Mouse (Mus musculus): Measurements from ENCODE around the gene Rad9a. TPM values are rescaled to one million over a fixed set of nuclear protein-coding genes. Genes with fewer than 3 reads are reported as not detected.

The Rad9a gene
- polyA plus RNA-seq, 1 experiment from 2014 or later = 35.0 TPM

GRCm38 (mm10) chr19:4159049-4159448 lies 42.4 kb downstream of the Rad9a start:
- H3K36me3 ChIP-seq = peaks cover 61% of the 10 kb centered on the region
- WGBS = 97% methylated on average over 8 of the region's 8 CpGs
- H3K27me3 ChIP-seq = no peaks in the 10 kb centered on the region
- no peak overlapping the region for H3K4me3 ChIP-seq (replicated peaks)
- H3K9me3 ChIP-seq (replicated peaks) = no peaks in the 10 kb centered on the region
- H3K4me2 ChIP-seq (replicated peaks) = no peak overlapping the region
- H3K27ac ChIP-seq (replicated peaks) = no peak overlapping the region
- H3K9ac ChIP-seq = no peak overlapping the region
- peaks cover 12% of the 10 kb centered on the region for H3K4me1 ChIP-seq
- ATAC-seq (ENCODE audit: insufficient number of reproducible peaks, low FRiP score, low TSS enrichment, low read depth) = no peak

GRCm38 (mm10) chr19:4156771-4157170 lies 44.7 kb downstream of the Rad9a start:
- 88% methylated on average over 12 of the region's 12 CpGs for WGBS
- Histone ChIP-seq H3K9me3 (replicated peaks) (no peaks in the 10 kb centered on the region), H3K4me3 (replicated peaks) (no peak overlapping the region), H3K4me1 (no peaks in the 10 kb centered on the region), H3K4me2 (replicated peaks) (no peak overlapping the region), H3K9ac (no peak overlapping the region), H3K36me3 (peaks cover 79% of the 10 kb centered on the region), H3K27ac (replicated peaks) (no peak overlapping the region), H3K27me3 (no peaks in the 10 kb centered on the region)
- no peak for ATAC-seq (ENCODE audit: insufficient number of reproducible peaks, low FRiP score, low TSS enrichment, low read depth)

- WGBS = 67% methylated on average over 20 of the region's 20 CpGs
- no peak overlapping the region for H3K4me2 ChIP-seq (replicated peaks)
- no peaks in the 10 kb centered on the region for H3K4me1 ChIP-seq
- H3K9ac ChIP-seq = no peak overlapping the region
- peaks cover 77% of the 10 kb centered on the region for H3K36me3 ChIP-seq
- no peak overlapping the region for H3K4me3 ChIP-seq (replicated peaks)
- no peaks in the 10 kb centered on the region for H3K27me3 ChIP-seq
- H3K9me3 ChIP-seq (replicated peaks) = no peaks in the 10 kb centered on the region
- no peak overlapping the region for H3K27ac ChIP-seq (replicated peaks)
- ATAC-seq (ENCODE audit: insufficient number of reproducible peaks, low FRiP score, low TSS enrichment, low read depth) = no peak
Measured at GRCm38 (mm10) chr19:4156073-4156579, 45.3 kb downstream of the Rad9a start.

GRCm38 (mm10) chr19:4155223-4156072 lies 46.0 kb downstream of the Rad9a start:
- ATAC-seq (ENCODE audit: insufficient number of reproducible peaks, low FRiP score, low TSS enrichment, low read depth) = no peak
- Histone ChIP-seq H3K36me3 (peaks cover 77% of the 10 kb centered on the region), H3K4me2 (replicated peaks) (no peak overlapping the region), H3K9ac (no peak overlapping the region), H3K27me3 (no peaks in the 10 kb centered on the region), H3K4me1 (no peaks in the 10 kb centered on the region), H3K4me3 (replicated peaks) (no peak overlapping the region), H3K27ac (replicated peaks) (no peak overlapping the region), H3K9me3 (replicated peaks) (no peaks in the 10 kb centered on the region)
- 65% methylated on average over 6 of the region's 6 CpGs for WGBS

GRCm38 (mm10) chr19:4154437-4155222 lies 46.8 kb downstream of the Rad9a start:
- Histone ChIP-seq H3K4me1 (peaks cover 7% of the 10 kb centered on the region), H3K4me2 (replicated peaks) (no peak overlapping the region), H3K9ac (no peak overlapping the region), H3K36me3 (peaks cover 78% of the 10 kb centered on the region), H3K4me3 (replicated peaks) (no peak overlapping the region), H3K27ac (replicated peaks) (no peak overlapping the region), H3K9me3 (replicated peaks) (no peaks in the 10 kb centered on the region), H3K27me3 (no peaks in the 10 kb centered on the region)
- WGBS = 70% methylated on average over 13 of the region's 13 CpGs
- no peak for ATAC-seq (ENCODE audit: insufficient number of reproducible peaks, low FRiP score, low TSS enrichment, low read depth)

GRCm38 (mm10) chr19:4153232-4153654 lies 48.2 kb downstream of the Rad9a start, which contains the start of gene Ptprcap:
Gene Ptprcap, plus strand, starts transcription at chr19:4153604.
- H3K9ac ChIP-seq = no peak within 1 kb of the TSS
- peaks cover 16% of the 10 kb centered on the region for H3K4me1 ChIP-seq
- WGBS = 74% methylated on average over 11 of the region's 11 CpGs
- no peak for ATAC-seq (ENCODE audit: insufficient number of reproducible peaks, low FRiP score, low TSS enrichment, low read depth)
- H3K9me3 ChIP-seq (replicated peaks) = no peaks in the 10 kb centered on the region
- no peaks in the 10 kb centered on the region for H3K27me3 ChIP-seq
- H3K4me2 ChIP-seq (replicated peaks) = no peak within 1 kb of the TSS
- H3K27ac ChIP-seq (replicated peaks) = no peak within 1 kb of the TSS
- no peak within 1 kb of the TSS for H3K4me3 ChIP-seq (replicated peaks)
- peaks cover 64% of the 10 kb centered on the region for H3K36me3 ChIP-seq

GRCm38 (mm10) chr19:4152445-4153231 lies 48.8 kb downstream of the Rad9a start:
- ATAC-seq (ENCODE audit: insufficient number of reproducible peaks, low FRiP score, low TSS enrichment, low read depth) = no peak
- Histone ChIP-seq H3K36me3 (peaks cover 58% of the 10 kb centered on the region), H3K4me3 (replicated peaks) (no peak overlapping the region), H3K27me3 (no peaks in the 10 kb centered on the region), H3K27ac (replicated peaks) (no peak overlapping the region), H3K4me1 (peaks cover 22% of the 10 kb centered on the region), H3K9me3 (replicated peaks) (no peaks in the 10 kb centered on the region), H3K9ac (no peak overlapping the region), H3K4me2 (replicated peaks) (no peak overlapping the region)
- 86% methylated on average over 8 of the region's 8 CpGs for WGBS

GRCm38 (mm10) chr19:4151898-4152297 lies 49.6 kb downstream of the Rad9a start:
- Histone ChIP-seq H3K9me3 (replicated peaks) (no peaks in the 10 kb centered on the region), H3K27me3 (no peaks in the 10 kb centered on the region), H3K4me1 (peaks cover 22% of the 10 kb centered on the region), H3K9ac (no peak overlapping the region), H3K27ac (replicated peaks) (no peak overlapping the region), H3K4me3 (replicated peaks) (no peak overlapping the region), H3K36me3 (peaks cover 50% of the 10 kb centered on the region), H3K4me2 (replicated peaks) (no peak overlapping the region)
- no peak for ATAC-seq (ENCODE audit: insufficient number of reproducible peaks, low FRiP score, low TSS enrichment, low read depth)
- WGBS = 87% methylated on average over 5 of the region's 5 CpGs

- Histone ChIP-seq H3K36me3 (peaks cover 46% of the 10 kb centered on the region), H3K27ac (replicated peaks) (no peak overlapping the region), H3K9me3 (replicated peaks) (no peaks in the 10 kb centered on the region), H3K4me2 (replicated peaks) (no peak overlapping the region), H3K9ac (no peak overlapping the region), H3K4me3 (replicated peaks) (no peak overlapping the region), H3K27me3 (no peaks in the 10 kb centered on the region), H3K4me1 (peaks cover 22% of the 10 kb centered on the region)
- no peak for ATAC-seq (ENCODE audit: insufficient number of reproducible peaks, low FRiP score, low TSS enrichment, low read depth)
- 72% methylated on average over 5 of the region's 5 CpGs for WGBS
Measured at GRCm38 (mm10) chr19:4151488-4151860, 50.0 kb downstream of the Rad9a start.

GRCm38 (mm10) chr19:4150567-4151487 lies 50.6 kb downstream of the Rad9a start:
- H3K27me3 ChIP-seq = no peaks in the 10 kb centered on the region
- peaks cover 22% of the 10 kb centered on the region for H3K4me1 ChIP-seq
- no peak overlapping the region for H3K27ac ChIP-seq (replicated peaks)
- 89% methylated on average over 22 of the region's 22 CpGs for WGBS
- H3K9ac ChIP-seq = no peak overlapping the region
- no peak overlapping the region for H3K4me3 ChIP-seq (replicated peaks)
- ATAC-seq (ENCODE audit: insufficient number of reproducible peaks, low FRiP score, low TSS enrichment, low read depth) = no peak
- no peak overlapping the region for H3K4me2 ChIP-seq (replicated peaks)
- no peaks in the 10 kb centered on the region for H3K9me3 ChIP-seq (replicated peaks)
- peaks cover 40% of the 10 kb centered on the region for H3K36me3 ChIP-seq
